Mouse (Mus musculus): ENCODE results near the gene Pdzd2.

Gene Pdzd2

DNA sequence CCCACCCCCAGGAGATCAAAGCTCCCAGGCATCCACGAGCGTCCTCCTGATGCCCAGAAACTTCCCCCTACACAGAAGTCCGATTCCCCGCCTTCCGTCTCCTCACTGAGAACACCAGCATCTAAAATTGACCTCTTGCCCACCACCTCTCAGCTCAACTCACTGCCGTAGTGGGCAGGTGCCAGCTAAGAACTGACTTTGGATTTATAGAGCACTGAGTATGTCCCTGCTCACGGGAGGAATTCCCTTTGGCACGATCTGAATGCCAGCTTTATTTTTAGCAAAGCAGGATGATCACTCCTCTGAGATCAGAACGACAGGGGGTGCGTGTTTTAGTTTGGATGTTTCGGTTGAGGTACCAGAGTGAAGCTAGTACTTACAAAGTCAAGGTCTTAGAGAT is 7.1 kb downstream of the Pdzd2 start:
- DNase-seq (ENCODE audit: low read depth, low spot score): no peak

DNA sequence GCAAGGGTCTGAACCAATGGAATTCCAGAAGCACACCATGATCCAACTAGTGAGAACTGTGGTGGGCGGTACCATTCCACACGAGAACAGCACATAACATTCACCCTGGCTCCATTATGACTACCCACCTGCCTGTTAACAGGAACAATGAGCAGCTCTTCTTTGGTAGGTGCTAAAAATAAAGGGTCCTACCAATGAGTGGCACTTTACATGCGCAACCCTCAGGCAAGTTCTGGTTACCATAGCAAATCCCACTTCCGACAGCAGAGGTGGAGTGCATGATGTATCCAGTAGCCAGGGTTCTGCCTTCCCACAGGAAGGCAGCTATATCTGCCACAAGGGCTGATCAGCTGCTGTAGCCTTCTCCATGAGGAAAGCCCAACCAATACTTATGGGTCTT is 11.3 kb downstream of the Pdzd2 start:
- no peak for DNase-seq (ENCODE audit: low read depth, low spot score)

DNA sequence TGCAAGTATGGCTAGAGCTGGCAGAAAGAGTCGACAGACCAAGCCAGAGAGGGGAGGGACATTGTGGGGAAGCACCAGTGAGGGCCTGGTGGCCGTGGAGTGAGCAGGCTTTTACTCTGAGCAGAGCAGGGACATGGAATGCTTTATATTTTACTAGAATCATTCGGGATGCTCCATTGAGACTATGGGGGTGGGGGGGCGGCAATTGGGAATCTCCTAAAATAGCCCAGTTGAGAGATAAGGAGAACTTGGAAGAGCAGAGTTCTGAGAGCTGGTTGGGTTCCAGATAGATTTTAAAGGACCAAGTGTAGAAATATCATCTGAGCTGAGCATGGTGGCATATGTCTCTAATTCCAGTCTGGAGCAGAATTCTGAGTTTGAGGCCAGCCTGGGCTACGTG is 14.5 kb downstream of the Pdzd2 start:
- no peak for DNase-seq (ENCODE audit: low read depth, low spot score)

DNA sequence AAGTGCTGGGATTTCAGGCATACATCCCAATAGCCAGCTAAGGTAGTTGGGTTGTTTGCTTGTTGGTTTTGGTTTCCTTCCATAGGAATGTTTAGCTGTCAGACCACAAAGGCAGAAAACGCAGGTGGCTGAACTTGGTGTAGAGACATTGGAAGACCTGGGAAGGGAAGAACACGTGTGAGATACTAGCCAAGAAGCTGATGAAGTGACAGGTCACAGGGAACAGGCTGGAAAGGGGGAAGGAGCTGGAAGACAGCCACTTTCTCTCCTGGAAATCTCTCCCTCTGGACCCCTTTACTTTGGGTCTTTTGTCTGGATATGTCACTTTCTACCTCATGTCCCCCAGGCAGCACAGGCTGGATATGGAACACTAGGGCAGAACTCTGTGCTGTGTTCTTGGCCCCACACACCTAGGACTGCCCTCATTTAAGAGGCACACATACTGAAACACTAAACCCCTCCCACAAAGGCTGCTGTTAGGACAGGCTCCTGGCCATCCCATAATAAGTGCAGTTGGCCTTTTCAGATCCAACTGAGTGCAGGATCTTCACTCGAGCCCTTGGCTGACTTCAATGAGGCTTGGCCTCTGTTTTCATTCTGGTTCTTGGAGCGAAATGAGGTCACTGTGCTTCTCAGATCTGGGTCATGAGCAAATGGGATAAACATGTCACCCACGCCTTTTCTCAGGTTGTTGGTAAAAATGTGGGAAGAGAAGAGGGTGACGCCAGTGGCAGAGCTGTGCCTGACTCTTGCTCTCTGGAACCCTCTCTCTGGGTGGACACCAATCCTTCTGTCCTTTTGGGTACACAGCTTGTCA is 17.8 kb downstream of the Pdzd2 start:
- DNase-seq (ENCODE audit: low read depth, low spot score): no peak

DNA sequence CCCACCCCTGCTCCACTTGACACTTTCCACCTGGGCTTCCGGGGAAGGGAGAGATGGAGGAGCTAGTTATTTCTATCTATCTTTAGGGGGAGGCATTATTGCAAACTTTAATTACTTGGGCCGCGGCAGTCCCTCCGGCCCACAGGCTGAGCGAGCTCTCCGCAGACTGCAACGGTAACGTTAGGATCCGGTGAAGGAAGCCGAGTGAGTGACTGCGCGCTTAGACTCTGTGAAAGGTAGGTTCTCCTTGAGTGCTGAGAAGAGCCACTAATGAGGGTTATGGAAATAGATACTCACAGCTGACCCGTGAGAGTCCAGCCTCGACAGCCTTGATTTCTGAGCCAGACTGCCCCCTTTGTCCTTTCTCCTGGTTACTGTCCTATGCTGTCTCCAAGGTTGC is 20.9 kb downstream of the Pdzd2 start:
- no peak for DNase-seq (ENCODE audit: low read depth, low spot score)

DNA sequence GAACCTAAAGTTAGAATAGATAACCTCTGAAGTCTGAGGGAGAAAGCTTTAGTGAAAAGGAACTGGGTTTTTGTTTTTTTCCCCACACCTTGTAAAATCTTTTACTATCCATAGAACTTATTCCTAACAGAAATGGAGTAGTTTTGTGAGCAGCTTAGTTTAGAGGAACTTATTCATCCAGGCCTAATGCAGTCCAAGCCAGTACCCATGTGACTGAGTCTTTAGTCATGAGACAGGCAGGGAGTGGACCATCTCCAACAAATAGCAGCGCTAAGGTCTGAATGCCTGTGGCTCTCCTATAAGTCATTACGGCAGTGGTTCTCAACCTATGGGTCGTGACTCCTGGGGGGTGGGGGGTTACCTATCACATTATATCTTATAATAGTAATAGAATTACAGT is 22.3 kb downstream of the Pdzd2 start:
- no peak for DNase-seq (ENCODE audit: low read depth, low spot score)

DNA sequence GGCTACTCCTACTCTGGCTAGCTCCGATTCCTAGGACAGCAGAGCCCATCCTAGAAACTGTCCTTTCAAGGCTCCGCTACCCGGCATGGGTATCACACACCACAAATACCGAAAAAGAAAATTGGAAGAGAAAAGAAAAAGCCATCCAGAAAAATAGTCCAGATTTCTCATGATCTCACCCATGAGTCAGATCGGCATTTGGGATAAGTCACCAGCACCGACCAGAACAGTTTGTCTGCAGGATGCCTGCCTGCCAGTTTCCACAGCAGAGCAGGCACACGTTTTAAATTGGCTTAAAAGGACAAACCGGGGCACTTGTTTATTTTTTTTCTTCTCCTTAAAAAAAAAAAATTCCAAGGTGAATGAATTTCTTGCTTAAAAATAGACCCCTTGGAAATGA is 22.8 kb downstream of the Pdzd2 start:
- no peak for DNase-seq (ENCODE audit: low read depth, low spot score)

DNA sequence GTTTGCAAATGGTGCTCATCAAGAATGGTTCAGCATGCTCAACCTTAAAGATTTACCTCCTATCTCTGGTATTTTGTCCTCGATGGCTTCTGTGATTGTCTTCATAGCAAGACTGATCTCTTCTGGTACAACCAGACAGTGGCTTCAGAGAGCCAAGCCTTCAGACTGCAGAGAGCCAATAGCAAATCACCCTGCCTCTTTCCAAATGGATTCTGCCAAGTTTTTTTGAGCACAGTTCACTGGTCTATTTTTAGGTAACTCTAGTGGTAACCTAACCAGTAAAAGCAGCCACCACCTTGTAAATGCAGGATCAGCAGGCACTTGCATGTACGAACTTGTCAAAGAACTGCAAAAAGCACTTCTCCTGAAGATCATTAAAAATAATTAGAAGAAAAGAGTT is 25.4 kb downstream of the Pdzd2 start:
- no peak for DNase-seq (ENCODE audit: low read depth, low spot score)

DNA sequence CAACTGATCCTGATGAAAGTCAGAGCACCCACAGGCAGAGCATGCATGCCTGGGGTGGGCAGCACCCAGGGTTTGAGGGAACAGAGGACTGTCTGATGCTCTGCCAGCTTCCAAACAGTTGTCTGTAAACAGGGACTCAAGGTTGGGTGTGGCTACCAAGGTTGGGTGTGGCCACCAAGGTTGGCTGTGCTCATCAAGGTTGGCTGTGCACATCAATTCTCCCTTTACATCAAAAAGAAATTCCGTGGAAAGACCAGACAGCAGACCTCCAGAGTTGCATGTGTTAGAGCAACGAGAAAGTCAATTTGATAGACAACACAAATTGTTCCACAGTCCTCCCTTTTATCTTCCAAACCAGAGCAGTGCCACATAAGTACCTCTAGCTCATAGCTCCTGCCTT is 26.5 kb downstream of the Pdzd2 start:
- no peak for DNase-seq (ENCODE audit: low read depth, low spot score)

DNA sequence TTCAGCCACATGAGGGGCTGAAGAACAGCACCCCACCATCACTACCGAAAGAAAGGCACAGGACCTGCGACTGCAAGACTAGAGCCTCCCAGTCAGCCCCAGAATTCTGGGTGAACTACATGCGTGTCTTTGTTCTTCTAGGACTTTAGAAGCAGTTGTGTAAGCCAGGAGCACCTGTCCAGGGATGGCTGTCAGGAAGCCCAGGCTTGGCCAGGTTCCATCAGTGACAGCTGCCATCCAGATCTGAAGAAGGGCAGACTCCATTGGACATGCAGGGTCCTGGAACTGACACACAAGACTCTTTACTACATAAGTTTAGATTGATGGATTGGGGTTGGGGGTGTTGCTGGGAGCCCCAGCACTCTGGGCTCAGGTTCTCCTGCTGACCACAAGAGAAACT is 29.7 kb downstream of the Pdzd2 start:
- DNase-seq (ENCODE audit: low read depth, low spot score): no peak

DNA sequence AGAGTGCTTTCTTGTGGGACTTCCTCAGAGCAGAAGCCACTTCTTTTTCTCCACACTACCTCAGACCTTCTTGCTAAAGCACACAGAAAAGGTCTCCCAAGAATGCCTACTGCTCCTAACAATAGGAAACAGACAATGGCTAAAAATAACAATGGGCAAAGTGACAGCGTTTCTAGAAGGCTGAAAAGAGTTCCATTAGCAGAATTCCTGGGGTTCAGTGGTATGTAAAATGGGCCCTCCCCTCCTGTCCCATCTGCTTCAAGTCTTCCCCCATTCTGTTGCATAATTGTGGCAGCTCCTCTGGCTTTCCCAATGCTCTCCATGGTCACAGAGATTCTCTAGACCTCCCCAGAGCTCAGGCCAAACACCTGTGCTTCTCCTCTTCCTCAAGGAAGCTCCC is 31.4 kb downstream of the Pdzd2 start:
- DNase-seq (ENCODE audit: low read depth, low spot score): no peak

DNA sequence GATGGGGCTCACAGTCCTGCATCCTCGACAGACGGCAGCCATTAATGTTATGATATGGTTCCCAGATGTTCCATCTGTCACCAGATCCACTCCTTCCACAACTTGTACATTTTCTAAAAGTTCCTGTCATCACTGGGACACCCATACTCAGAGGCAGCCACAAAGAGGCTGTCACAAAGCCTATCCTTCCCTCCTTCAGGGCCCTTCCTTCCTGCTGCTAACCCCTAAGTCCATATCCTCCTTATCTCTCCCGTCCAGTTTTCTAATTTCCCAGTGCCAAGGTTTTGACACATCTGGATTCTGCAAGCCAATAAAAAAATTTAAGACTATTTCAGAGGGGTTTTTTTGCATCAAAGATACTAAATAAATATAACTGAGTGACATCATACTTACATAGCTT is 32.8 kb downstream of the Pdzd2 start:
- DNase-seq (ENCODE audit: low read depth, low spot score): no peak

DNA sequence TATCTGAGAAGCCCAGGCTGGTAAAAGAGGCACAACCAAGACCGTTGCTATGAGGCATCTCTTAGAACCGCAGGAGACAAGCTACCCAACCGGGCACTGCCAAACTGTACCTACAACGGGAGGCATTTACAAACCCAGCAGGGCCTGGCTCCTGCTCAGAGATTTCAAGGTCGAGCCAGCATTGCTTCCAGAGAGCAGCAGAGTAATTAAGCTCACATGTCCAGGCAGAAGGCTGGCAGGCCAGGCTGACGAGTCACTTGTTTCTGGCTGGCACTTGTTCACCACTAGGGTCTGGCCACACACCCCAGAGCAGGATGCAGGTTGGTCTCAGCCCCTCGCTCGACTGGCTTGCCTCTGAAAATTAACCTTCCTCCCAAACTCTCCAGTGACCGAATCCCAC is 39.4 kb downstream of the Pdzd2 start:
- no peak for DNase-seq (ENCODE audit: low read depth, low spot score)

DNA sequence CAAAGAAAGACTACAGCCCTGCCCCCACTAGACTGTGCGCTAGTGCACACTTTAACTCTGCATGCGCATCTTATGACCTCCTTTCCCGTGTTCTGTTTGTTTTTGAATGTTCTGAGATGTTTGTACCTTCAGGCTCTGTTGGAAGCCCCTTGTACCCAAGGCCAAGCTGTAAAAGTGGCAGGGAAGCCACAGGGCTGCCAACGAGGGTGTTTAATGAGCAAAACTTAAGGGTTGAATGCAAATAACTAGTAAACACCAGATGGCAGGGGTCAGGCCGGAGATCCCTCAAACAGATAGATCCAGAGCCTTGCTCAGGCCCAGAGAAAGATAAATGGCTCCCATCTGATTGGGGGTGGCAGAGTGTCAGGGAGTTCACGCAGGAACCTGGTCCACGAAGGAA is 42.0 kb downstream of the Pdzd2 start:
- DNase-seq (ENCODE audit: low read depth, low spot score): no peak

DNA sequence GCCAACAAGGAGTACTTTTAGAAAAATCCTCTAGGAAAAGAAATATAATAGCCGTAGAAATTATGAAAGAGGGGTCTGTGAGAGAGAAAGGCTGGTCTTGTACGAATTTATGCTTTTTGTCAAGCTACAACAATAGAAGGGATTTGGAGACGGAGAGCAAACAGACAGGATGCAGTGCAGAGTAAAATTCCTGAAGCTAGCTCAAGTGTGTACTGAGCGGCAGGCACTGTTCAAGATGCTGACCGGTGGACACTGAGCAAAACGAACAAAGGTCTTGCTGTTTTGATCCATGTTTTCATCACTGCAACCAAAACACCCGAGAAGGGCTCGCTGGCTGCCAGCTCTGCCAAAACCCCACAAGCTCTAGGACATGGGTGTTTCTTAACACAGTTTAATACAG is 42.8 kb downstream of the Pdzd2 start:
- DNase-seq (ENCODE audit: low read depth, low spot score): no peak

DNA sequence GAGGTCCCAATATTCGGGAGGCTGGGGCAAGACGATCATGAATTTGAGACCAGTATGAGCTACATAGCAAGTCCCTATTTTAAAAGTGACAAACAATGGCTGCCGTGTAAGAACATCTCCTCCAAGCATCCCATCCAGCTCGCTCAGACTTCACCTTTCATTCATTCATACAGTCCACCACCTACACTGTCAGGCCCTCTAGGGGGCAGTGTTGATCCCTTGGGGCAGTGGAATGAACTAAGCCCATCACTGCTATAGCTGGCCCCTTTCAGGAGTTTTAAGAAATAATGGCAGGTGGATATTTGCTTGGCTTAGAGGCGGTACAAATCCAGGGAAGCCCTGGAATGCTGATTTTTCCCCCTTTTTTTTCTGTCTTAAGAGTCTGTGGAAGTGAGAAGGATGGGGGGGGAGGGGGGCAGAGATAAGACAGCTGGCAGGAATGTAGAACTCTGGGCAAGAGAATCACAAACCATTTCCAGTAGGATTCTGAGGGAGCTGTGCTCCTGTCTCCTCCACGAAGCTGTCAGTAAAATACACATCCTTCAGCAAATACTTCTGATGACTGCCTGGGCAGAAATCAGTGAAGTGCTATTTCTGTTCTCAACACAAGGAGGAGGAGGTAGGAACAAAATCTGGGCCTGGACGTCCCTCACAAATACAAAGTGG is 49.9 kb downstream of the Pdzd2 start:
- DNase-seq (ENCODE audit: low read depth, low spot score): no peak

DNA sequence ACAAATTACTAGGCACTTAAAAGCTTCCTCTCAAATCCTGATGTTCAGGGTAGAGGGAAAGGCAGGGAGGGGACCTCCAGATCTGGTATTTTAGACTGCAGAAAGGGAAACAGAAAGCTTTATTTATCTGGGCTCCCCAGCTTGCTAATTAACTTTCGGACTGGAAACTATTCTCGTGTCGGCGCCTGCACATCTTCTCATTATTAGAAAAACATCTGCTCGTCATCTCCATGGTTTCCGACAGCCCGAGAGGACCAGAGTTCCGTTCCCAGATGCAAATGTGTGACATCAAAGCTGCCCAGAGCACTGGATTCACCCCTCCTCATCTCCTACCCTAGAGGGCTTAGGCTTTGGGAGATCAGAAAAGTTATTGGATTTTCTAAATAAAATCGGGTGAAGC is 57.2 kb downstream of the Pdzd2 start:
- no peak for DNase-seq (ENCODE audit: low read depth, low spot score)

DNA sequence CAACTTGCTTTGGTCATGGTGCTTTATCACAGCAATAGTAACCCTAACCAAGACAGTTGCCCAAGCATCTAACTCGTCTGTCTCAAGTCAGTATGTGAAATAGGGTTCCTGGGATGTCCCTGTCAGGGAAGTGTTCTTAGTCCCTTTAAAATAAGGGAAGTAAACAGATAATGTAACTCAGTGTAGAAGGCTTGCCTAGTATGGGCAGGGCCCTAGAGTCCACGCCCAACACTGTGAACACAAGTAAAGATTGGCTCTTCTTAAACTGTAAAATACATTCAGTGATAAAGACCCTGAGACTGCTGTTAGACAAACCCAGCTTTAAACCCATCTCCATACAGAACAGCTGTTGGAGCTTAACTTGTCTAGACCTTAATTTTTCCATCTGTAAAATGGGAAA is 57.8 kb downstream of the Pdzd2 start:
- no peak for DNase-seq (ENCODE audit: low read depth, low spot score)

DNA sequence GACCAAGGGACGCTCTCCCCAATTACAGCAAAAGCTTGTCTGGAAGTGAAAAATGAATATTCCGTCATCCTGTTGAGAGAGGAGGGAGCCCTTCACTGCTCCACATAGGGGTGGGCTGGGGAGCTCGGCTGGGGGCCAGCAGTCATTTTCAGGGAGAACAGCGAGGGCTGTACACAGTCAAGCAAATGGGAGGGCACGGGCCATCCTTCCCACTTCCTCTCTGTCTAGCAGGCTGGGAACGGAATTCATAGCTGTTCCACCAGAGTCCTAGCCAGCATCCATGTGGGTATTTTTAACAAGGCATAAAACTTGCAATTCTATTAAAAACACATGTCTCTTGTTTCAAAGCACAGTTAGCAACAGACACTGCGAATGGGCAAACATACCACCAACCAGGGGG is 59.0 kb downstream of the Pdzd2 start:
- DNase-seq (ENCODE audit: low read depth, low spot score): no peak

DNA sequence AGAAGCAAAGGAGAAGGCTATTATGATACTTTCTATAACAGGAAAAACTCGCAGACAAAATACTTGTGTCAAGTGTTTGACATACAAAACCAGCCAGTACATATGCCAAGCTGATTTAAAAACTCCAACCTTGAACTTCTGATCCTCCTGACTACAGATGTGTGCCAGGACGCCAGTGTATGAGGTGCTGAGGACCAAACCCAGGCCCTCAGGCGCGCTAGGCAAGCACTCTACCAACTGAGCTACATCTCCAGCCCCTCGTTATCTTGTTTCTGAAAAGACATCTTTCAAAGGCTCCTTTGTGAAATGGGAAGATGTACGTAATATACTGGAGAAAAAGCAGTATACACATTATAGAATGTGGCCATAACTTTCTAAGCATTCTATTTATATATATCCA is 59.7 kb downstream of the Pdzd2 start:
- no peak for DNase-seq (ENCODE audit: low read depth, low spot score)

DNA sequence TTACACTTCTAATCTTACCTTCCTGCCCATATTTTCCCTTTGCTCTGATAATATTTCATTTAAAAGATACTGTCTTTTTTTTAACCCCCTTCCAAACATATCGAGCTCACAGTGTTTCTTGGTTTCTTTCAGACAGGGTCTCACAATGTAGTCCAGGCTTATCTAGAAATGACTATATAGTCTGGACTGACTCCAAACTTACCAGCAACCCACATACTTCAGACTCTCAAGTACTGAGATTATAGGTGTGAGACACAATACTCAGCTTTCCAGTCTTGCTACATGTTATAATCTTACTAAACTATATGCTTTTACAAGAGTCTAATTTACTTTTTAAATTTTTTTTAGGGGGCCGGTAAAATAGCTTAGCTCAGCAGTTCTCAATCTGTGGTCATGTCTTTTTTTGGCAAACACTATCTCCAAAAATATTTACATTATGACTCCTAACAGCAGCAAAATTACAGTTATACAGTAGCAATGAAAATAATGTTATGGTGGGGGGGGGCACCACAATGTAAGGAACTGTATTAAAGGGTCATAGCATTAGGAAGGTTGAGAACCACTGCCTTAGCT is 61.1 kb downstream of the Pdzd2 start:
- no peak for DNase-seq (ENCODE audit: low read depth, low spot score)

DNA sequence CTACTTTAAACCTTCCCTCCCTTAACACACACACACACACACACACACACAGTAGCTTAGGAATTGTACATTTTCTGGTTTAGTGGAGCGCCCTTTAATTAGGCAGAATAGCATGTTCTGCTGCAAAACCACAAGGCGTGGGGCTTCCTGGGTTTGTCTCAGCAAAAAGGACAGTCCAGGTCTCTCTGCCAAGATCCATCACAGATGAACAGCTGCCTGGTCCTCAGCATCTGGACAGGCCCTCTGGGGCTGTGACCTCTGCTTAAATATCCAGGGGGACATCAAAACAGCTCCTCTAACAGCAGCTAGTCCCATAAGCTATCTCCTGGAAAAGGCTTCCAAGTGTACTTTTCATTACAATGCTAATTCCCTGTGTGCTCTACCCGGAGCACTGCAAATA is 64.4 kb downstream of the Pdzd2 start:
- no peak for DNase-seq (ENCODE audit: low read depth, low spot score)

DNA sequence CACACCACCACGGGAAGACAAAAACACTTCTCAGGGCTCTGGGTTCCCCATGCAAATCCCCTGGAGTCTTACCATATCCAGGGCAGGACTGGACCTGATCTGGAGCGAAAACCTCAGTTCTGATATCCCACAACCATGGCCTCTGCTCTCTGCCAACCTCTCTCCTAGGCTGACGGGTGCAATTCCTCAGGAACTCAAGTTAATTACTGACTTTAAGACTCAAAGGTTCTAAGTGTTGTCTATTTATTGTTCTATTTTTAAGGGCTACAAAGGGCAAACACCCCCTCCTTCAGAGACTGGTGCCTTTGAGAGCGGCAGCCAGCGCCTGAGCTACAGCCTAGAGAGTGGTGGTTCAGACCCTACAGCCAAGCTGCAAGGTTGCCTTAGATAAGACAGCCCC is 65.7 kb downstream of the Pdzd2 start:
- no peak for DNase-seq (ENCODE audit: low read depth, low spot score)

Data from retina, adult 2 months (tissue).